Mouse (Mus musculus) gastrocnemius, postnatal 10 days (tissue): Measurements from ENCODE around the gene Erap1. TPM values are rescaled to one million over a fixed set of nuclear protein-coding genes. Genes with fewer than 3 reads are reported as not detected.

Experiments
- total RNA-seq, 2 experiments: library from RNA; stranded (reverse); gene quantifications; 2 replicates each; pipeline ENCODE4 v1.2.3; 2021

Gene Erap1
- total RNA-seq, 2 experiments from 2014 or later: 17.2 to 26.9 TPM

Other genes starting within 250 kb of the Erap1 start
- gene Zfp72, start 248.7 kb upstream of the Erap1 start, total RNA-seq: 1 to 10 TPM; 1.3 to 2.2 TPM
- gene Ftl1-ps1, start 239.9 kb upstream of the Erap1 start, total RNA-seq: 100 to 1,000 TPM; 190 to 231 TPM
- gene Zfp825, start 145.6 kb upstream of the Erap1 start, total RNA-seq: 1 to 10 TPM; 6.8 to 7.4 TPM
- 10 to 100 TPM; 76.5 to 89.5 TPM for gene Cast, start 169.2 kb downstream of the Erap1 start, total RNA-seq